Mouse (Mus musculus) CH12.LX (cell line): Measurements from ENCODE around the gene Gm49450. TPM values are rescaled to one million over a fixed set of nuclear protein-coding genes. Genes with fewer than 3 reads are reported as not detected.

Experiments
- DNase-seq: peaks from one replicate; pipeline ENCODE4 v3.0.0-alpha.2; 2013; ENCODE audit errors: extremely low read depth
- H3K27ac ChIP-seq: 2 replicates; pipeline ENCODE4 v1.5.1; 2012; ENCODE audit warnings: low read depth, mild to moderate bottlenecking, control low read depth, moderate library complexity; ENCODE audit not compliant: insufficient read depth
- H3K27me3 ChIP-seq: replicated peaks from 2 replicates; pipeline ENCODE3; 2012; ENCODE audit warnings: inconsistent platforms
- H3K36me3 ChIP-seq, 2 experiments: replicated peaks in 1 of 2; 2 replicates each; pipeline versions ENCODE3 to v1.6.1; 2012; ENCODE audit warnings: inconsistent platforms in 1 of 2, low read length in 1 of 2, mild to moderate bottlenecking in 1 of 2, mixed read lengths in 1 of 2, moderate library complexity in 1 of 2; ENCODE audit not compliant: control insufficient read depth in 1 of 2, insufficient read depth in 1 of 2
- H3K4me1 ChIP-seq, 2 experiments: 2 replicates each; pipeline ENCODE4 v1.6.1; 2012; ENCODE audit warnings: inconsistent platforms in 1 of 2, moderate library complexity in 1 of 2; ENCODE audit not compliant: insufficient read depth in 2 of 2, control insufficient read depth in 1 of 2
- H3K4me2 ChIP-seq: 2 replicates; pipeline ENCODE4 v1.6.1; 2012; ENCODE audit warnings: low read depth, mild to moderate bottlenecking, control low read depth; ENCODE audit not compliant: poor library complexity, insufficient read depth, severe bottlenecking
- H3K4me3 ChIP-seq, 3 experiments: fragments of 150-350 bp in 1 of 3; sonication (generic) in 1 of 3; replicated peaks in 1 of 3; 2 replicates each; pipeline versions ENCODE3 to v1.5.1; 2011 to 2012; ENCODE audit warnings: low read depth in 2 of 3, low read length in 2 of 3, mild to moderate bottlenecking in 2 of 3, moderate library complexity in 2 of 3, control low read depth in 1 of 3, improper control_type of control experiment in 1 of 3, inconsistent platforms in 1 of 3, mixed read lengths in 1 of 3; ENCODE audit not compliant: poor library complexity in 1 of 3
- H3K79me2 ChIP-seq: replicated peaks from 2 replicates; pipeline ENCODE4 v1.6.1; 2012; ENCODE audit warnings: mild to moderate bottlenecking, moderate library complexity; ENCODE audit not compliant: control insufficient read depth, poor library complexity, insufficient read depth, severe bottlenecking; ENCODE audit errors: extremely low read depth
- H3K9ac ChIP-seq: 2 replicates; pipeline ENCODE4 v1.6.1; 2012; ENCODE audit warnings: low read depth, mild to moderate bottlenecking, control low read depth, moderate library complexity; ENCODE audit not compliant: insufficient read depth
- H3K9me3 ChIP-seq: replicated peaks from 2 replicates; pipeline ENCODE3; 2012; ENCODE audit warnings: low read length, inconsistent platforms, mixed read lengths
- CTCF ChIP-seq, 2 experiments: IDR thresholded peaks in 1 of 2; conservative IDR thresholded peaks in 1 of 2; 2 replicates each; pipeline ENCODE4 v1.5.1; 2011 to 2012; ENCODE audit warnings: low read depth in 2 of 2, low read length in 2 of 2, improper control_type of control experiment in 1 of 2, inconsistent platforms in 1 of 2, mild to moderate bottlenecking in 1 of 2, moderate library complexity in 1 of 2
- E2F4 ChIP-seq: IDR thresholded peaks from 2 replicates; pipeline ENCODE4 v1.6.1; 2011; ENCODE audit warnings: low read depth, low read length, improper control_type of control experiment; ENCODE audit not compliant: insufficient replicate concordance
- GABPA ChIP-seq: IDR thresholded peaks from 2 replicates; pipeline ENCODE4 v1.6.1; 2012; ENCODE audit warnings: low read depth, low read length, improper control_type of control experiment, inconsistent platforms; ENCODE audit not compliant: insufficient replicate concordance
- KAT2A ChIP-seq: IDR thresholded peaks from 2 replicates; pipeline ENCODE4 v1.6.1; 2012; ENCODE audit warnings: low read length, improper control_type of control experiment, inconsistent platforms; ENCODE audit not compliant: insufficient replicate concordance
- MAX ChIP-seq: IDR thresholded peaks from 2 replicates; pipeline ENCODE4 v1.6.1; 2011; ENCODE audit warnings: low read length, improper control_type of control experiment
- MEF2A ChIP-seq: IDR thresholded peaks from 2 replicates; pipeline ENCODE4 v1.6.1; 2014; ENCODE audit warnings: low read depth, mild to moderate bottlenecking, inconsistent platforms, low read length, improper control_type of control experiment, borderline replicate concordance
- NELFE ChIP-seq: IDR thresholded peaks from 2 replicates; pipeline ENCODE4 v1.6.1; 2011; ENCODE audit warnings: low read depth, low read length, improper control_type of control experiment
- NRF1 ChIP-seq: IDR thresholded peaks from 2 replicates; pipeline ENCODE4 v1.6.1; 2014; ENCODE audit warnings: low read depth, mild to moderate bottlenecking, inconsistent platforms, low read length, improper control_type of control experiment, moderate library complexity
- PAX5 ChIP-seq: IDR thresholded peaks from 2 replicates; pipeline ENCODE4 v1.6.1; 2012; ENCODE audit warnings: low read length, inconsistent platforms, mixed read lengths
- POLR2A ChIP-seq: IDR thresholded peaks from 2 replicates; pipeline ENCODE4 v1.6.1; 2011; ENCODE audit warnings: low read depth, mild to moderate bottlenecking, improper control_type of control experiment, low read length
- RCOR1 ChIP-seq: conservative IDR thresholded peaks from 2 replicates; pipeline ENCODE4 v1.6.1; 2012; ENCODE audit warnings: low read depth, mild to moderate bottlenecking, inconsistent platforms, low read length, improper control_type of control experiment
- SIN3A ChIP-seq: IDR thresholded peaks from 2 replicates; pipeline ENCODE4 v1.6.1; 2012; ENCODE audit warnings: low read length, improper control_type of control experiment, inconsistent platforms
- UBTF ChIP-seq: IDR thresholded peaks from 2 replicates; pipeline ENCODE4 v1.6.1; 2012; ENCODE audit warnings: low read depth, mild to moderate bottlenecking, inconsistent platforms, low read length, improper control_type of control experiment, moderate library complexity
- USF1 ChIP-seq: IDR thresholded peaks from 2 replicates; pipeline ENCODE4 v1.6.1; 2014; ENCODE audit warnings: low read depth, mild to moderate bottlenecking, inconsistent platforms, low read length, improper control_type of control experiment
- USF2 ChIP-seq: conservative IDR thresholded peaks from 2 replicates; pipeline ENCODE4 v1.6.1; 2011; ENCODE audit warnings: low read depth, low read length, improper control_type of control experiment
- ZC3H11A ChIP-seq: IDR thresholded peaks from 2 replicates; pipeline ENCODE4 v1.6.1; 2012; ENCODE audit warnings: low read depth, mild to moderate bottlenecking, inconsistent platforms, low read length, improper control_type of control experiment
- ZKSCAN1 ChIP-seq: IDR thresholded peaks from 2 replicates; pipeline ENCODE4 v1.6.1; 2012; ENCODE audit warnings: low read depth, inconsistent platforms, low read length, improper control_type of control experiment, borderline replicate concordance
- ZMIZ1 ChIP-seq: IDR thresholded peaks from 2 replicates; pipeline ENCODE4 v1.6.1; 2012; ENCODE audit warnings: low read depth, mild to moderate bottlenecking, inconsistent platforms, low read length, improper control_type of control experiment
- ZNF384 ChIP-seq: IDR thresholded peaks from 2 replicates; pipeline ENCODE4 v1.6.1; 2012; ENCODE audit warnings: low read depth, low read length, improper control_type of control experiment, inconsistent platforms
- dilution Hi-C: fragments of 300-500 bp; cut with MboI; formaldehyde crosslinking; loops from 2 replicates; pipeline ENCODE4 v1.14.3; 2020; ENCODE audit warnings: low sequenced_read_pairs; ENCODE audit not compliant: extremely low pct_unique_long_range_greater_than_20kb, extremely low pct_ligation_motif_present
- in situ Hi-C: fragments of 300-500 bp; cut with MboI; formaldehyde crosslinking; loops from 3 replicates; pipeline ENCODE4 v1.14.3; 2019; ENCODE audit warnings: low sequenced_read_pairs, low pct_ligation_motif_present, low pct_unique_long_range_greater_than_20kb, mixed read lengths
- polyA plus RNA-seq: library from polyadenylated mRNA; unstranded; fragments of >175 nt; gene quantifications from 2 replicates; pipeline ENCODE4 v1.2.1, GENCODE M21; 2012; ENCODE audit warnings: low read depth; ENCODE audit not compliant: insufficient read length
- total RNA-seq, 2 experiments: library from RNA; depleted of rRNA; stranded (reverse); fragments of 300-350 nt in 1 of 2; fragments of >200 nt in 1 of 2; gene quantifications; 2 replicates each; pipeline ENCODE4 v1.2.3; 2012 to 2014

Gene Gm49450
- total and polyA plus RNA-seq, 3 experiments: 0.38 to 125 (median 4.7) TPM

- H3K4me2 ChIP-seq: no peak overlapping the region
- no peaks in the 10 kb centered on the region for H3K79me2 ChIP-seq
- H3K27me3 ChIP-seq: no peaks in the 10 kb centered on the region
- in situ Hi-C loops (no loop called here), dilution Hi-C loops (no loop called here)
- no peak for TF ChIP-seq RCOR1
- no peak for TF ChIP-seq PAX5
- TF ChIP-seq E2F4: no peak
- no peak for TF ChIP-seq UBTF
- TF ChIP-seq NRF1: no peak
- TF ChIP-seq ZNF384: no peak
- no peak for TF ChIP-seq ZMIZ1
- no peak for TF ChIP-seq ZC3H11A
- TF ChIP-seq ZKSCAN1: no peak
- no peak for TF ChIP-seq USF2
- no peak for TF ChIP-seq SIN3A
- TF ChIP-seq KAT2A: no peak
- no peak for TF ChIP-seq GABPA
- no peak for TF ChIP-seq MAX
- TF ChIP-seq POLR2A: no peak
- no peak for TF ChIP-seq MEF2A
- TF ChIP-seq, all 38 proteins: peak for 0
- no peak overlapping the region for H3K9ac ChIP-seq
- H3K36me3 ChIP-seq: no peaks in the 10 kb centered on the region
- no peak overlapping the region for H3K4me3 ChIP-seq
- no peak overlapping the region for H3K27ac ChIP-seq
- peaks cover 8 to 54% of the 10 kb centered on the region in 2 experiments for H3K4me1 ChIP-seq
- H3K9me3 ChIP-seq: no peaks in the 10 kb centered on the region
- DNase-seq: no peak
Observed at GRCm38 (mm10) chr15:98987661-98988181, 34.4 kb upstream of the Gm49450 start.

- in situ Hi-C loops: no loop called here
- Histone ChIP-seq H3K36me3 (no peaks in the 10 kb centered on the region), H3K27me3 (no peaks in the 10 kb centered on the region), H3K4me3 (no peak overlapping the region), H3K4me2 (no peak overlapping the region)
- TF ChIP-seq NELFE (no peak), UBTF (no peak), USF1 (no peak), RCOR1 (no peak), CTCF (conservative IDR thresholded peaks at IDR 0.05 in 1 of 2, IDR thresholded peaks at IDR 0.05 in 1 of 2; ENCODE audit: low read depth in 2 of 2, low read length in 2 of 2) (no peak), SIN3A (no peak)
- TF ChIP-seq, all 38 proteins: peak for 0
- no peak for DNase-seq
- Histone ChIP-seq H3K79me2 (no peaks in the 10 kb centered on the region), H3K27ac (no peak overlapping the region), H3K9ac (no peak overlapping the region), H3K4me1 (peaks cover 5 to 51% of the 10 kb centered on the region in 2 experiments), H3K9me3 (no peaks in the 10 kb centered on the region)
- dilution Hi-C loops: no loop called here
Observed at GRCm38 (mm10) chr15:98987077-98987630, 33.8 kb upstream of the Gm49450 start.
